ENCODE assay signal across 10 mouse cellular contexts in genomic region chr13:78426306-78426921, GRCm38 (mm10).
DNase-seq lines count a peak whose midpoint lies in the region; ATAC-seq lines count a peak whose summit lies in the region.
"Had no signal": no experiment of that assay in that cellular context is flagged by ENCODE, and none has a peak within 500 bp of the region (broad histone marks: within the 10 kb centered on the region; RNA-seq: fewer than 3 reads in every experiment).

No protein-coding gene starts in this region.

- H3K4me3 ChIP-seq in embryonic facial prominence, embryonic 15.5 days (replicated peaks) = no peak overlapping the region; the same call in 1 of the 2 replicates
- H3K4me3 ChIP-seq in hindbrain, embryonic 10.5 days = no peak overlapping the region
- no peak overlapping the region for H3K4me3 ChIP-seq in midbrain, embryonic 14.5 days (replicated peaks; ENCODE audit: low read depth, low read length)

- no peak overlapping the region for H3K9ac ChIP-seq in embryonic facial prominence, embryonic 15.5 days
- H3K9ac ChIP-seq in midbrain, embryonic 14.5 days (replicated peaks; ENCODE audit: low read length) = no peak overlapping the region

- no peaks in the 10 kb centered on the region for H3K36me3 ChIP-seq in embryonic facial prominence, embryonic 15.5 days
- no peaks in the 10 kb centered on the region for H3K36me3 ChIP-seq in hindbrain, embryonic 10.5 days
- H3K36me3 ChIP-seq in midbrain, embryonic 14.5 days (ENCODE audit: control insufficient read depth, insufficient read depth, low read length) = no peaks in the 10 kb centered on the region

- peak overlapping the region; percentile 47; the same call in 1 of the 2 replicates for H3K4me2 ChIP-seq in embryonic facial prominence, embryonic 15.5 days (replicated peaks)
- peak overlapping the region; percentile 60 for H3K4me2 ChIP-seq in midbrain, embryonic 14.5 days (ENCODE audit: low read length)

- peak overlapping the region; percentile 86 for H3K27ac ChIP-seq in embryonic facial prominence, embryonic 15.5 days (replicated peaks)
- peak overlapping the region; percentile 88 for H3K27ac ChIP-seq in hindbrain, embryonic 10.5 days
- no peak overlapping the region for H3K27ac ChIP-seq in midbrain, embryonic 14.5 days (replicated peaks; ENCODE audit: low read depth, low read length)
- H3K27ac ChIP-seq: macrophage had no signal

- peak; percentile 56; the same call in 1 of the 2 replicates for ATAC-seq in embryonic facial prominence, embryonic 15.5 days (ENCODE audit: insufficient number of reproducible peaks, low FRiP score, low TSS enrichment, low read depth)
- ATAC-seq in midbrain, embryonic 14.5 days (ENCODE audit: low FRiP score, low TSS enrichment) = no peak
- ATAC-seq: inflammation-experienced regulatory T-cells, adult 6 months had no signal

- WGBS in embryonic facial prominence, embryonic 15.5 days = 27% methylated on average over 8 of the region's 8 CpGs
- 29% methylated on average over 8 of the region's 8 CpGs for WGBS in hindbrain, embryonic 10.5 days
- 23% methylated on average over 8 of the region's 8 CpGs for WGBS in midbrain, embryonic 14.5 days

- H3K9me3 ChIP-seq in embryonic facial prominence, embryonic 15.5 days (replicated peaks) = no peaks in the 10 kb centered on the region
- H3K9me3 ChIP-seq in hindbrain, embryonic 10.5 days = no peaks in the 10 kb centered on the region
- no peaks in the 10 kb centered on the region for H3K9me3 ChIP-seq in midbrain, embryonic 14.5 days (ENCODE audit: control insufficient read depth, low read length)

- no peaks in the 10 kb centered on the region for H3K27me3 ChIP-seq in embryonic facial prominence, embryonic 15.5 days
- H3K27me3 ChIP-seq in hindbrain, embryonic 10.5 days (ENCODE audit: insufficient read depth, poor library complexity, severe bottlenecking) = no peaks in the 10 kb centered on the region
- no peaks in the 10 kb centered on the region for H3K27me3 ChIP-seq in midbrain, embryonic 14.5 days (ENCODE audit: control insufficient read depth, insufficient read depth, low read length)

- H3K4me1 ChIP-seq in embryonic facial prominence, embryonic 15.5 days = peaks cover 20% of the 10 kb centered on the region
- H3K4me1 ChIP-seq in hindbrain, embryonic 10.5 days (replicated peaks) = peaks cover 29% of the 10 kb centered on the region
- peaks cover 18% of the 10 kb centered on the region for H3K4me1 ChIP-seq in midbrain, embryonic 14.5 days (ENCODE audit: control insufficient read depth, insufficient read depth, low read length)

- DNase-seq in kidney, postnatal 4 days = peak; percentile 11 to 17
- no peak for DNase-seq in kidney, adult 11 months
- DNase-seq in hindbrain, embryonic 10.5 days (ENCODE audit: low spot score) = peak; percentile 29
- peak; percentile 44 for DNase-seq in midbrain, embryonic 14.5 days
- DNase-seq in frontal cortex, adult 2 months (ENCODE audit: extremely low spot score in 1 of 2, low spot score in 1 of 2) = no peak
- no peak for DNase-seq in adrenal gland, postnatal 36 days
- DNase-seq in gastrocnemius, adult 8-10 months (ENCODE audit: low spot score in 2 of 2) = no peak

Comparison
In these comparisons a context has a peak if more than half of its experiments do, and no peak if none do; other contexts are left out.
1. DNase-seq: peak in kidney, postnatal 4 days (2 of 2), hindbrain, embryonic 10.5 days (single experiment) and midbrain, embryonic 14.5 days (single experiment); none in kidney, adult 11 months (single experiment), frontal cortex, adult 2 months (0 of 2), adrenal gland, postnatal 36 days (0 of 2) and gastrocnemius, adult 8-10 months (0 of 2).